ENCODE assay signal across 18 mouse cellular contexts in the genomic region with DNA sequence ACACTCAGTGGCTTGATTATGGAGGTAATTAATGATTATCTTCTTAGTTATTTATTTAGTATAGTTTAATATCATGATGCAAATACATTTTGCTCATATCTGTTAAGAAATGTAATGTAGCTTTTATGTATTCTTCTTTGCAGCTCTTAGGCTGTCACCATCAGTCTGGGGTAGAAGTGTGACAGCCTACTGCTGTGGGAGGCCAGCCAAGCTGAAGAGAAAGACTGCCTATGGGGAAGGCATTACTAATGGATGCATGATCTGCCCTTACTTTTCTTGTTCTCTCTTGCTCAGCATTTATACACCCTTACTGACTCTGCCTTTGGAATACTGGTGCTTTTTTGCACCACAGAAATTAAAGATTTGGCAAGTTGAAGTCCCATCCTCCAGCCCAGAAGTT.
DNase-seq lines count a peak whose midpoint lies in the region; ATAC-seq lines count a peak whose summit lies in the region.
"Had no signal": no experiment of that assay in that cellular context is flagged by ENCODE, and none has a peak within 500 bp of the region (broad histone marks: within the 10 kb centered on the region; RNA-seq: fewer than 3 reads in every experiment).

No protein-coding gene starts in this region.

- no peaks in the 10 kb centered on the region for H3K36me3 ChIP-seq in forebrain, embryonic 14.5 days (ENCODE audit: control insufficient read depth, insufficient read depth, low read length)
- no peaks in the 10 kb centered on the region for H3K36me3 ChIP-seq in forebrain, embryonic 15.5 days
- H3K36me3 ChIP-seq: embryonic facial prominence, embryonic 10.5 days; heart, embryonic 12.5 days; hindbrain, embryonic 10.5 days; intestine, embryonic 15.5 days had no signal

- peak; percentile 13 for DNase-seq in forebrain, embryonic 14.5 days (ENCODE audit: low spot score)
- DNase-seq in left cerebral cortex, postnatal 4 days, result peak; percentile 23
- no peak for DNase-seq in left cerebral cortex, adult 11 months (ENCODE audit: low spot score)
- peak; percentile 47 for DNase-seq in brain, adult 2 months (ENCODE audit: low read depth, low spot score)
- peak; percentile 18 for DNase-seq in retina, embryonic 14.5 days (ENCODE audit: low spot score)
- no peak for DNase-seq in thymus, postnatal 4 days
- DNase-seq: adrenal gland, postnatal 14 days; cerebellum, adult 8-10 months; gastrocnemius, postnatal 14 days had no signal

- ATAC-seq in forebrain, embryonic 14.5 days, result no peak
- ATAC-seq in forebrain, embryonic 15.5 days (replicated peaks), result no peak
- ATAC-seq: activated CD4-positive, CD25-positive, alpha-beta regulatory T cell, adult 4 months; forebrain, embryonic 13.5 days; intestine, embryonic 15.5 days; Patski had no signal

- intact Hi-C loops in left cerebral cortex, postnatal 4 days (cut with DNase I), result no loop called here

- H3K9ac ChIP-seq in forebrain, embryonic 14.5 days (ENCODE audit: low read length), result no peak overlapping the region
- H3K9ac ChIP-seq in forebrain, embryonic 15.5 days (replicated peaks), result no peak overlapping the region
- H3K9ac ChIP-seq: forebrain, embryonic 13.5 days; heart, embryonic 12.5 days; intestine, embryonic 15.5 days had no signal

- no peak overlapping the region for H3K4me2 ChIP-seq in forebrain, embryonic 14.5 days (ENCODE audit: low read length)
- H3K4me2 ChIP-seq in forebrain, embryonic 15.5 days (replicated peaks), result no peak overlapping the region
- H3K4me2 ChIP-seq: forebrain, embryonic 13.5 days; heart, embryonic 12.5 days; intestine, embryonic 15.5 days had no signal

- H3K9me3 ChIP-seq in forebrain, embryonic 14.5 days (replicated peaks; ENCODE audit: control insufficient read depth, low read length), result no peaks in the 10 kb centered on the region
- no peaks in the 10 kb centered on the region for H3K9me3 ChIP-seq in forebrain, embryonic 15.5 days
- H3K9me3 ChIP-seq: embryonic facial prominence, embryonic 10.5 days; forebrain, embryonic 13.5 days; heart, embryonic 12.5 days; hindbrain, embryonic 10.5 days; intestine, embryonic 15.5 days had no signal

- H3K27ac ChIP-seq in forebrain, embryonic 14.5 days (ENCODE audit: low read depth, low read length), result no peak overlapping the region
- H3K27ac ChIP-seq in forebrain, embryonic 15.5 days (replicated peaks), result no peak overlapping the region
- H3K27ac ChIP-seq: embryonic facial prominence, embryonic 10.5 days; forebrain, embryonic 13.5 days; hindbrain, embryonic 10.5 days; intestine, embryonic 15.5 days had no signal

- no peak overlapping the region for H3K4me3 ChIP-seq in forebrain, embryonic 14.5 days (ENCODE audit: low read depth, low read length)
- H3K4me3 ChIP-seq in forebrain, embryonic 15.5 days, result no peak overlapping the region
- H3K4me3 ChIP-seq: embryonic facial prominence, embryonic 10.5 days; forebrain, embryonic 13.5 days; heart, embryonic 12.5 days; hindbrain, embryonic 10.5 days; intestine, embryonic 15.5 days had no signal

- H3K27me3 ChIP-seq in forebrain, embryonic 14.5 days (replicated peaks; ENCODE audit: control insufficient read depth, insufficient read depth, low read length), result no peaks in the 10 kb centered on the region
- H3K27me3 ChIP-seq in forebrain, embryonic 15.5 days, result no peaks in the 10 kb centered on the region
- H3K27me3 ChIP-seq: CH12.LX; forebrain, embryonic 13.5 days; heart, embryonic 12.5 days; intestine, embryonic 15.5 days; Patski had no signal

- no peaks in the 10 kb centered on the region for H3K4me1 ChIP-seq in forebrain, embryonic 14.5 days (ENCODE audit: control insufficient read depth, insufficient read depth, low read length)
- no peaks in the 10 kb centered on the region for H3K4me1 ChIP-seq in forebrain, embryonic 15.5 days
- H3K4me1 ChIP-seq: forebrain, embryonic 13.5 days; heart, embryonic 12.5 days; hindbrain, embryonic 10.5 days; intestine, embryonic 15.5 days had no signal

Comparison
In these comparisons a context has a peak if more than half of its experiments do, and no peak if none do; other contexts are left out.
1. DNase-seq: peak in forebrain, embryonic 14.5 days (single experiment), left cerebral cortex, postnatal 4 days (single experiment), brain, adult 2 months (single experiment) and retina, embryonic 14.5 days (single experiment); none in left cerebral cortex, adult 11 months (single experiment) and thymus, postnatal 4 days (single experiment).